Mouse (Mus musculus): Measurements from ENCODE around the gene Zmiz1.

DNA sequence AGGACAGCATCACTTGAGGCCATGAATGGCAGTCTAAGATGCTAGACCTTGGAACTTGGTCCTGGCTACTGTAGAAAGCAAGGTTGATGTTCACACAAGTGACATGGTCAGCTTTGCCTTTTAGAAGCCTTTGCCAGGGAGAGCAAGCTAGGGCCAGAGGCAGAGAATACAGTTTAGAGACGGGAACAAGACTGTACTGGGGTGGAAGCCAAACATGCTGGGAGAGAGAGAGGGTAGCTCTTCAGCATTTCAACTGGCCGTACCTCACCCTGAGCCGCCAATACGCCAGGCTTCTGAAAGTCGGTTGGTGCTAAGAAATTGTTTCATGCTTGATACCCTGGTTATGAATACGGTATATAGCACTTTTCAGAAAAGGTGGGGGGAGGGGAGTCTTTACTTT is 140.0 kb downstream of the Zmiz1 start:
- TF ChIP-seq FLI1 (IDR thresholded peaks at IDR 0.05; ENCODE audit: low read length) (no peak), GATA1 (IDR thresholded peaks at IDR 0.05; ENCODE audit: borderline replicate concordance, low read length) (no peak)
